Mouse (Mus musculus) gastrocnemius, postnatal 10 days (tissue): Measurements from ENCODE around the gene Dmd. TPM values are rescaled to one million over a fixed set of nuclear protein-coding genes. Genes with fewer than 3 reads are reported as not detected.
A peak's percentile ranks its signal among the peaks of the same experiment; 100 is the strongest.

Experiments used
- DNase-seq: peaks from one replicate; pipeline ENCODE4 v3.0.0; 2021; ENCODE audit warnings: mixed read lengths
- total RNA-seq, 2 experiments: library from RNA; stranded (reverse); gene quantifications; 2 replicates each; pipeline ENCODE4 v1.2.3; 2021

Gene Dmd
- total RNA-seq, 2 experiments from 2014 or later: 111 to 137 TPM

DNA sequence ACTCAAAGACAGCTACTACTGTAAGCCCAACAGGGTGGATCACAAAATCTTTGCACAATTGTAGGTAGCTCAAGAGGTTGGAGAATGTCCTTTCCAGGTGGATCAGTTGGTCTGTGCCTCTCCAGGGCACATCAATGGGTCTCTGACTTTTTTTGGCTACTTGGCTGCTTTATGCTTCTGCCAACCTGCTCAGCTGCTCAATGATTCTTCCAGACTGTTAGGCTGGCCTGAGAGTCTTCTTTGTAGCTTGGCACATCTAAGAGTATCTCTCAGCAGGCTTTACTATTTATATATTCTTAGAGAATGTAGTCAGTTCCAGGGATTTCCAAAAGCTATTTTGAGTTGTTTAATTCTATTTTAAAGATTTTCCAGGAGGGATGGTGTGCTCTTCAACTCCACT, 1416.3 kb downstream of the Dmd start:
- DNase-seq: no peak

- no peak for DNase-seq
Observed at GRCm38 (mm10) chrX:84435608-84436007, 1486.9 kb downstream of the Dmd start.

DNA sequence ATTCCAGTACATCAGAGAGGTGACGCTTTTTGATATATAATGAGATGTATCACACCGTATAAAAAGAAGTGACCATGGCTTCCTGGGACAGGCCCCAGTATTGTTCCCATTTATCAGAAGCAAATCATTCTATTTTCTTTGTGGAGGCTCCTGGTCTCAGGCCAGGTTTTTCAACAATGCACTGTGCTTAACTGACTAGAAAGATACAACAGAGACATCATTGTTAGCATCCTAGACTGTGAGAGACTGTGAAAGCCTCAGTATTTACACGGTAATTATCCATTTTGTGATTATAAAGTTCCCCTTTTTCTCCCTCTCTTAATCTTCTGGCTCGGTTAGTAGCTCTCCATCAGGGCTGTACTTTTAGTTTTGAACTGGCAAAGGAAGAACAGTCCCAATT, 1487.9 kb downstream of the Dmd start:
- DNase-seq: no peak

GRCm38 (mm10) chrX:84442996-84443395, 1494.3 kb downstream of the Dmd start:
- DNase-seq: no peak

DNA sequence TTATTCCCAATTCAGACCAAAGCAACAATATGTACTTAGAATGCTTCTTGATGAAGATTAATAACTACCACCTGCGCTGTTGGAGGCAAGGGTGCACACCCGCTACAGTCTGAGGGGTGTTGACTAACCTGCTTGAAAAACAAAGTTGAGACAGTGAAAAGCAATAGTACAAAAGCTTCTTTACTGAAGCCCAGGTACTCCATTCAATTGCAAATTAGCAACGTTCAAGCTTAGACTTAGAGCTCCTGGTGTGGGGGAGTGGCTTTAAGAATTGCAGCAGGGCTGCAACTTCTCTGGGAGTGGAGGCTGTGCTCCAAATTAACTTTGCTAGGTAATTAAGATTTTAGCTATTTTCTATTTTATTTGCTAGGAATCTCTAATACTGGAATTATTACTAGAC, 1495.3 kb downstream of the Dmd start:
- no peak for DNase-seq

DNA sequence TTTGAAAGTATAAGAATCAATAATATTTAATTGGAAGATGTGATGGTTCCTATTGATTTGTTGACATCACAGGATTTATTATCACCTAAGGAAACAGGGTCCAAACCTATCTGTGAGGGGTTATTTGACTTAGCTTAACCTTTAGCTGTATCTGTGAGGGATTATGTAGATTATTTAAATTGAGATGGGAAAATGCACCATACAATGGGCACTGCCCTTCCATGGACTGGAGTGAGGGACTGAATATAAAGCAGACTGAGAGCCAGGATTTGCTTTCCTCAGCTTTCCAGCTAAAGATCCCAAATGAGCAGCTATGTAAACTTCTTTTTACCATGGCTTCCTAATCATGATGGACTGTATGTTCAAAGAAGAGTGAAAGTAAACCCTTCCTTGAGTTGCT, 1496.0 kb downstream of the Dmd start:
- DNase-seq: no peak

GRCm38 (mm10) chrX:84454473-84454872, 1505.8 kb downstream of the Dmd start:
- peak; percentile 5 for DNase-seq

GRCm38 (mm10) chrX:84514650-84515366, 1566.1 kb downstream of the Dmd start:
- DNase-seq: no peak

- DNase-seq: no peak
Observed at GRCm38 (mm10) chrX:84551995-84552394, 1603.3 kb downstream of the Dmd start.

- no peak for DNase-seq
Observed at GRCm38 (mm10) chrX:84553441-84553840, 1604.8 kb downstream of the Dmd start.

DNA sequence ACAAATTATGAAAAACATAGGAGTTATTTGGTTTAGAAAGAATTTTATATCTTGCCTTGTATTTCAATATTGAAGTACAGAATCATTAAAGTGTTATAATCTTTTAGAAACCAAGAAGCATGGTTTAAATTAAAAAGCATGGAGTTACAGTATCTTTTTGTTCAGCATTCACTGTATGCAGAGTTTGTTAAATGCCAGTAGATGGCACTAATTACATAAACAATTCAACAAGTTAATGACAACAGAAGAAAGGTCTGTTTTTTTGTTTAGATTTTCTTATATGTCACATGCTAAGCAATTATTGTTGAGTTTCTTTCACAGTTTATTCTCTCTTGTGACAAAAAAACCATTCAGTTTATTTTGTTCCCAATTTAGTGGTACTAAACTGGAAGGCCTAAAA, 1649.8 kb downstream of the Dmd start:
- no peak for DNase-seq

DNA sequence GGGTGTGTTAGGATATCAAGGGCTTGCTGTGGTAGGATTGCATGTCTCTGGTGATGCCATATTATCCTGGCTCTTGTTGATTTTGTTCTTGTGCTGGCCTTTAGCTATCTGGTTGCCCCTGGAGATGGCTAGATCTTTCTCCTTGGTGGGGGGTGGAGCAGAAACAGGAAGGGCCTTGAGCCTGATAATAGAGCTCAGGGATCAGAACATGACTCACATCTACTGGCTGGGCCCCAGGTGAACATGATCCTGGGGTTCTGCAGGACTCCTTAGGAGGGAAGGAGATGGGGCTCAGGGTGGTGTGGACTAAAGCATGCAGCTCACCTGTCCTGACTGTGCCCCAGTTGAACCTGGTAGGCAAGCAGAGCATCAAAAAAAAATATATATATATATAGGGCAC, 1691.8 kb downstream of the Dmd start:
- DNase-seq: no peak

DNA sequence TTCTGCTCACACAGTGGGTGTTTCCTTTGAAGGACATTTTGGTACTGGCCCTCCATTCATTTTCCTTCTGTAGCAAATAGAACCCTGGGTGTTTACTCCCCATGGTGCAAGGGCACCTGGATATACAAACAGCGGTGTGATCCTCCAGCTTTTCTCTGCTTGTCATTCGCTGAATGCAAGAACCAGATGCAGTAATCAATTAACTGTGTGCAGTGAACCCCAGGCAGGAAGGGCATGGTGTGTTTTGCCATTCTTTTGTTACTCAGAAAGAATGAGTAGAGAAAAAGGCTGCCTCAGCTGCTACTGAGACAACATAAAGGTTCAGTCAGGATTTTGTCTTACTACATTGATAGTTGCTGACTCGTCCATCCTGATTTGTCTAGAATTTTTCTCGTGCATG, 1799.0 kb downstream of the Dmd start:
- no peak for DNase-seq

DNA sequence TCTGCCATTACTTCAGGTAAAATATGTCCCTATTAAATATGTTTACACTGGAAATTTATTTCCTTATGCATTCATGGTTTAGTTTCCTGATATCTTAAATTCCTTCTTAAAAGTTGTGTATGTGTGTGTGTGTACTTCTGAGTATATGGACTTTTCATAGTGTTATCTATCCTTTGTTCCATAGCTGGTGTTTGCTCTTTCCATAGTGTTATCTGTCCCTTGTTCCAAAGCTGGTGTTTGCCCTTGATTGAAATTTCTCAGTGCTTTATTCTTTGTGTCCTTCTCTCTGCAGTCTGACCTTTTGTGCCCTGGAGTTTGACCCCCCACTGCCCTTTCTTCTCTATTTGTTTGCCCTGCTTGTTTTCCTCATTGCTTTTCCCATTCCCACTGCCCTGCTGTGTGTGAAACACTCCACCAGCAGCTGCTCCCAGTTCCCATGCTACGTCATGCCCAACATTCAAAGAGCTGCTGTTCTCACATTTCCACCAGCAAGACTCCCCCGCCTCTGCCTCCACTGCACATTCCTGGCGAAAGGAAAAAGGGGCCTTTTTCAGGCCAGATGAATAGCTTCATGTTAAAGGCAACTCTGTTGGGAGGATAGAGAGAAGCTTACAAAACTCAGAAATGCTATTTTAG, 1911.5 kb downstream of the Dmd start:
- no peak for DNase-seq

DNA sequence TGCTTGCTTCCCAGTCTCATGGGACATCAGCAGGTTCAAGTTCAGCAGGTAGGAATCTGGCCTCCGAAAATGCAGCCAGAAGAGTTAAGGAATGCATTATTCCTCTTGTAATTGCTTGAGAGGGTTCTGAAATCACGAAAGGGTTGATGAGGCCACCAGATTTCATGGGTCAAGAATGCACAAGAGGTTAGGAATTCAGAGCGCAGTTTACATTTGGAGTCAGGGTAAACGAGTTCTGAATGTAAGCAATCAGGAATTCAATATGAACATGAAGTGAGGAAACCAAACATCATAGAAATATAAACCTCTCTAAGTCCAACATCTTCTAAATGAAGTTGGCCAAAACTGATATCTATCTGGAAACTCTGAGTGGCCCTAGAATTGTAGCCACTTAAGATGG, 1924.4 kb downstream of the Dmd start:
- no peak for DNase-seq

DNA sequence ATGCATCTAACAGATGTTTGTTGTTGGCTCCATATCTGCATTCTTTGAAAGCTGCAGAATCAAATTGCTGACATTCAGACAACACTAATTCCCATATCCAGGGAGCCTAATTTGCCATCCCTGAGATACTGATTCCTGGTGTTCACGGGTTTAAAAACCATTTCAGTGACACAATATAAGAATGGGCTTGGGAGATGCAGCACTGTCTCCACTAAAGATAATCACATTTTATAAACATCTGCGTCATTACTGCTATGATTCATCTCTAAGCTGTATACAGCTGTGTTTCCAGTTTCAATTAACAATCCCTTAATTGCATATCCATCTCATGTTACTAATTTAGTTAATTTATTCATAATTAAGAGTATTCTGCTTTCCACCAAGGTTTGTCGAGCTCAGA, 1929.5 kb downstream of the Dmd start:
- no peak for DNase-seq

DNA sequence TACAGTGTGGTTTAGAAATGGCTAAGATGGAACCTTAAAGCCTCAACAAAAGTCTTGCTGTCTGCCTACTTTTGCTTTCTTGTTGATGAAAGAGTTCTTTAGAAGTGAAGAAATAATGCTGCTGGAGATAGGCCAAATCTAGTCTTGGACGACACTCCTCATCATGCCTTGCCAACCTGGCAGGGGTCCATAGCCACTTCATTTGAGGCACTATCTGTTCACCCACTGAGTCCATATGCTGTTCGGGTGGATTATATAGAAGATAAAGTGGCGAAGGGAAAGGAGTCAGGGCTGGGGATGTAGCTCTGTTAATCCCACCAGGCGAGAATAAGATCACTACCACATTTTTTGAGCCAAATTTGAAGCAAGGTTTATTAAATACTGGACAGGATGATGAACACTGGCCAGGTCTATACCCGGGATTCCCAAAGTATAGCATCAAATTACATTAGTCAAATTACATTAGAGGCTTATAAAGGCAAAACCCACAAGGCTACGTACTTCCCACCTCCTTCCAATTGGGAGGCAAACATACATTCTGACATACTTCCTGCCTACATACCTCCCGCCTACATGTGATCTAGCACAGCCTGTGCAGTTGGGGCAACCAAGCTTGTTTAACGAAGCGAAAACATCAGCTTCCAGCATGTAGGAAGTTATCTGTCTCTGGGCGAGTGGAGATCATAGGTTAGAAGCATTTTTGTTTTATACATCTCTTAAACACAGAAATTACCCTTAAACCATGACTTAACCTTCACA, 1984.2 kb downstream of the Dmd start:
- DNase-seq: peak; percentile 5

GRCm38 (mm10) chrX:84960557-84960956, 2011.9 kb downstream of the Dmd start:
- no peak for DNase-seq

DNA sequence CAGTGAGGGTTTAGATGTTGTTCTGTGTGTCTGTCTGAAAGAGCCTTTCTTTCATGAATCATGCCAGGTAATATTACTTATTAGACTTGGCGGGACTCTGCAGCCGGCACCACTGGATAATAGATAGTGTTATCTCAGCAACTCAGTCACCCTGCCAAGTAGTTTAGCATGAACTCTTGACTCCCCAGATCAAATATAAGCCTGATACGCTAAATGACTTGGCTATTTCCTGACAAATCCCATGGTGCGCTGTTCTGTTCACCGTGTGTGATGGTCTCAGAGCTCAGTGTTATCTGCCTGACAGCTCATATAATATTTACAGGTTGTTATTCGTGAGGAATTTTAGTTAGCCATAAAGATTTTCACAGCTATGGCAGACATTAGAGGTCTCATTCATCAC, 2012.3 kb downstream of the Dmd start:
- no peak for DNase-seq

- DNase-seq: no peak
Observed at GRCm38 (mm10) chrX:85008304-85008703, 2059.6 kb downstream of the Dmd start.

DNA sequence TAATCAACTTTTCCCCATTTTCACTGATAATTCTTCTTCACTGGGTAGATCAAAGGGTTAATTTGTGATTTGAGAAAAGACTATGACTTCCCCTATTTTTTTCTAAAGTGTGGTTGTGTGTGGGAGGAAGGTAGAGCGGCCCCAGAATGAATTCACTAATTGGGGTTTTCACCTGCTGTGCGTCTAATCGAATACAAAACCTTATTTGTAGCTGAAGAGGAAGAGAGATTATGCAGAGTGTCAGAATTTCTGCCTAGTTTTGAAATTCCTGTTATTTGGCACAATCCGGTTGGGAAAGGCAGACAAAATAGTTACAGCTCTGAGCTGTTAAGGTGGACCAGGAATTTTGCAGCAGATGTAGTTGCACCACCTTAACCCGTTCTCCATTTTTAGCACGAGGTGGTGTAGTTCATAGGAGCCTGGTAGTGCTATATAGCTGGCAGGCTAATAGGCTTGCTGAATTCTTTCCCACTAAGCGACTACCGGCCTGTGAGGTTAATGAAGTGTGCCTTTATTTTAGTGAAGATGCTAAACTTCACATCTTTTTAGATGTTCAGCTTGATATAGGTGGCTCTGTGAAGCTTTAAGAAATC, 2092.9 kb downstream of the Dmd start:
- DNase-seq: no peak

DNA sequence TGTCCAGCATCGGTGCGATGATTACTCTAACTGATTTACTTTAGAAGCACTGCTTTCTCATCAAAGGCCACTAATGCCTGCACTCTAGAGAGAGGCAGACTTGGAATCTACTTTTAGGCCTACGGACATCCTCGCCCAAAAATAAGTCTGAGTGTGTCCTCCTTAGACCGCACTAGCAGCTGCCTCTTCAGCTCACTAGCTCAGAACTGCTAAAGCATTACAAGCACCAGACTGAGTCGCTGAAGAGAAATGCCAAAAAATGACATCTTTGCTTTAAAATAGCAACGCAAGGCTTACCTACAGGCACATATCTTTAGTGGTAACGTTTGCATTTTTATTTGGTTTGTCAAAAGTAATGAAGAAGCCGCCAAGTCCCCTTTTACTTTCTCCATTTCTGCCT, 2098.0 kb downstream of the Dmd start:
- DNase-seq: no peak
